Mouse (Mus musculus): Measurements from ENCODE around the gene Lrrc73. TPM values are rescaled to one million over a fixed set of nuclear protein-coding genes. Genes with fewer than 3 reads are reported as not detected.

Lrrc73 gene
- total RNA-seq, 4 experiments from 2014 or later: 0.12 to 0.14 TPM; not detected in 2

DNA sequence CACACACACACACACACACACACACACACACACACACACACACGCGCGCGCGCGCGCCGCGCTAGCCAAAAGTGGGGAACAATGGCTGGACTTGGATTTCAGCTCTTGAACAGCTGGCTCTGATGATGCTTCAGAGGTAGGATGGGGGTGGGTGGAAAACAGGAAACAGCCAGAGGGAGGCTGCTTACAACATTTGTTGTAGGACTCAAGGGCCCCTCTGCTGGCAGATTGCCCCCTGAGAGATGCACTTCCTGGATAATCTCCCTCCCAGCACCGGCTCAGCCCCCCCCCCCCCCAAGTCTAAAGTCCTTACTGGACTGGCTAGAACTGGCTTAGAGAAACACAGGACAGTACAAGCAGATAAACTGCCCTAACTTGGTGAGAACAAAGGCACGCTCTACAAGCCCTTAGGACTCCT lies 34.4 kb downstream of the Lrrc73 start:
- DNase-seq (ENCODE audit: low spot score): peak; percentile 74

- DNase-seq (ENCODE audit: low spot score): no peak
Observed at GRCm38 (mm10) chr17:46296601-46297000, 43.3 kb downstream of the Lrrc73 start.

DNA sequence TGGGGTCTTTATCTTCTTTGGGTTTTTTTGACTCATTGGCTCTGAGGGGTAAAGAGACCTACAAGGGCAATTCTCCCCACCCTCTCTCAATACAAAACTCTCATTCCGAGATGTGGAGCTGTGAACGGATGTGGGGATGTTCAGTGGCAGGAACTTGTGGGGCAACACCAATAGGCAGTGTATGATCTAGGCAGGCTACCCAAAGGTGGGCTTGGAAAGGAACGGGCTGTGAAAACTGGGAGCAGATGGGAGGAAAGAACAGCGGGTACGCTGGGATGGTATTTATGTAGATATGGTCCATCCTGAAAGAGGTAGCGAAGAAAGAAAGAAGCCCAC lies 43.7 kb downstream of the Lrrc73 start:
- DNase-seq (ENCODE audit: low spot score): no peak

DNA sequence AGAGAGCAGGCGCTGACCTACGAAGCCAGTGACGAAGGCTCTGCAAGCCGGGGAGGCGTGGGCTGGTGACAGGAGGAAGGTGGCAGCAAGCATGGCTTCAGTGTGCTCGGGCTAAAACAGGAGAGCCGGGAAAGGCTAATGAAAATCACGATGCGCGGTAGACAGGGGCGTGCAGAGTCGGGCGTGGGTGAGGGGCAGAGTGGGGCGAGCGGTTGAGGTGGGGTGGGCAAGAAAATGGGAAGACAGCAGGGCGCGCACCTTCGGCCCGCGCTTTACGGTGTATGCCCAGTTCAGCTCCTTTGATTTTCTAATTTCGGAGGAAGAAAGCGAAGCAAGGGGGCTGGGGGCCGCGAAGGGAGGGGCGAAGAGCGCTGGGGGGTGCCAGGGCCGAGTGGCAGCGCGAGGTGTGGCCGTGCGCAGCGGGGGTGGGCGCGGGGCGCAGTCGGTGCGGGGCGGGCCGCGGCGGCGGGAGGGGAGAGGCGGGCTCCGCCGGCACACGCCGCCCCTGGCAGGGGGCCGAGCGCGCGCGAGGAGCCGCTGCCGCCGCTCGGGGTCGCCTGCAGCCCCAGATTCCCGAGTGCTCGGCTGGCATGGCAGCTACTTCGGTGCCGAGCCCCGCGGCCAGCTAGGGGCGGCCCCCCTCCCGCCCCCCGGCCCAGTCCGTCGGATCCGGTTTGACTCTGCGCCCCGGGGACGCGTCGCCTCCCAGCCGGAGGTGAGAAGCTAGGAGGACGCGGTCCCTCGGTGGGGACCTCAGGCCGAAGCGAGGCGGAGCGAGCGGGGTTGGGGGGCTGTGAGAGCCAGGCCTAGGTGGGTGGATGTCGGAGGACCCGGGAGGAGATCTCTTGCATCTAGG lies 44.3 kb downstream of the Lrrc73 start, which contains the start of gene Dlk2:
TSS of gene Dlk2 (plus strand) at position 58 of the 856 bp plus-strand sequence.
- DNase-seq (ENCODE audit: low spot score): no peak

DNA sequence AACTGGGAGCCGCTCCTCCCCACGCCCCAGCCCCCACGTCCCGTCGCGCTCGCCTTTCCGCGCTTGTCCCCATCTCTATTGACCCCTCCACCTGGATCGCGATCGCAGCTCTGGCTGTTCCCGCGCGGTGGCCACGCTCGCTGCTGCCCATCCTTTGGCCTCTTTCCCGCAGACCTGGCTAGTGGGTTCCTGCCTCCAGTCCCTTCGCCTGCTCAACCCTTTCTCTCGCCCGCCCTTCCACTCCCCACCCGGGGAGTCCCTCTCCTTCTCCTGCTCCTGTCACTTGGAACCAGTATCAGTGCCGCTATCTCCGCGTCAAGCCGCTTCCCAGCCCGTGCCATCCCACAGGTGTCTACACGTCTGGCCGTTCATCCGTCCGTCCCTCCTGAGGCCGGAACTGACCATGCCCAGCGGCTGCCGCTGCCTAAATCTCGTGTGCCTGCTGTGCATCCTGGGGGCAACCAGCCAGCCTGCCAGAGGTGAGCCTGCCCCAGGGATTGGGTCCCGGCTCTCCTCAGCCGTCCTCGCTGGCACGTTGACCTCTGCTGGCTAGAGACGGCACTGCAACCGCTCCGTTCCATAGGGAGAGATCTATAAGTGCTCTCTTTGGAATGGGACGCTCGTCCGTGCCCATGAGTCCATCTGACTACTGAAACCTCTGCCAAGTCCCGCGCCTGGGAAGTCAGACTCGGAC lies 45.0 kb downstream of the Lrrc73 start:
- DNase-seq (ENCODE audit: low spot score): peak; percentile 76

DNA sequence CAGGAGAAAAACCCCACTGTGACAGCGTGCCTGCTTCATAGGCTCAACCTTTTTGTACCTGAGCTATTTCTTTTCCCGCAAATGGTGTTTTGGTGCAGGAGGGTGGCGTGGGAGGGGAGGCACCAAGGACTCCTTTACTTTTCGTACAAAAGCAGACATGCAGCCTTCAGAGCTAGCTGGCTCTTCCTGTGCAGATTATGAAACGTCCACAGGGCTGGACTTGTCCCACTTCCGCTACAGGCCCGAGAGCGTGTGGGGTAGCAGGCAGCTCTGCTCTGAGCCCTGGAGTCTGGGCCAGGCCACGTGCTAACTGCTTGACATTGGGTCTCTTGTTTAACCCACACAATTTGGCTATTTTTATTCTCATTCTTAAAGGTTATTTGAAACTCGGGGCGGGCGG lies 48.6 kb downstream of the Lrrc73 start:
- no peak for DNase-seq (ENCODE audit: low spot score)

DNA sequence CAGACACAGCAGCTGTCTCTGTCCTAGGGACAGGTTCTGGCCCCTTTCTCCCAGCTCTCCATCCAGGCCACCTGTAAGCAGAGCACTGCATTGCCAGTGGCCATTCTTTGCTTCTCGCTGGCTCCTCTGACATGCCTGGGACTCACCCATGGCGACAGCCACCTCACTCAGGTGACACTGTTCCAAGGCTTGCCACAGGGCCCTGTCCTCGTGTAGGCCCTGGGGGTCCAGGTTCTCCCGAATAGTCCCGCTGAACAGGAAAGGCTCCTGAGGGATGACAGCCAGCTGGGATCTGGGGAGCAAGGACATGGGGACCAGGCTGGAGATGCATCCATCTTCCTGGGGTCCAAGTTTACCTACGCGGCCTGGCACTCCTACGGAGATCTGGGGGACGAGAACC lies 50.9 kb downstream of the Lrrc73 start:
- DNase-seq (ENCODE audit: low spot score): no peak

Small RNA genes lying within 50 kb of the gene (microRNA-seq; reads per million reads assigned to microRNA genes)
- not detected for gene Mir693

Other genes starting within 250 kb of the Lrrc73 start
- gene Vegfa, start 221.2 kb upstream of the Lrrc73 start, total RNA-seq (2022): 100 to 1,000 TPM; 195 to 267 (median 235) TPM
- gene Mrps18a, start 142.5 kb upstream of the Lrrc73 start, total RNA-seq (2022): 100 to 1,000 TPM; 144 to 157 (median 149) TPM
- under 1 TPM; 0.57 to 0.97 (median 0.84) TPM for gene Rsph9, start 109.3 kb upstream of the Lrrc73 start, total RNA-seq (2022)
- gene Mad2l1bp, start 100.0 kb upstream of the Lrrc73 start, total RNA-seq (2022): 10 to 100 TPM; 19.2 to 27.4 (median 21.6) TPM
- 10 to 100 TPM; 55.8 to 74.5 (median 59.0) TPM for gene Gtpbp2, start 92.5 kb upstream of the Lrrc73 start, total RNA-seq (2022)
- 1 to 10 TPM; 7.2 to 9.0 (median 8.5) TPM for gene Polh, start 50.9 kb upstream of the Lrrc73 start, total RNA-seq (2022)
- 10 to 100 TPM; 20.0 to 23.2 (median 21.6) TPM for gene Xpo5, start 50.7 kb upstream of the Lrrc73 start, total RNA-seq (2022)
- 10 to 100 TPM; 20.4 to 25.6 (median 22.7) TPM for gene Polr1c, start 5.5 kb upstream of the Lrrc73 start, total RNA-seq (2022)
- 10 to 100 TPM; 82.2 to 91.1 (median 85.5) TPM for gene Yipf3, start 5.5 kb upstream of the Lrrc73 start, total RNA-seq (2022)
- gene Tjap1, start 29.5 kb downstream of the Lrrc73 start, total RNA-seq (2022): 10 to 100 TPM; 26.0 to 39.5 (median 35.6) TPM
- under 1 TPM in 2 of 4 experiments, not detected in 2; 0.14 to 0.53 TPM for gene Dlk2, start 43.9 kb downstream of the Lrrc73 start, total RNA-seq (2022)
- gene Abcc10, start 74.8 kb downstream of the Lrrc73 start, total RNA-seq (2022): 1 to 10 TPM; 3.2 to 5.2 (median 4.1) TPM
- 10 to 100 TPM; 15.2 to 21.6 (median 17.2) TPM for gene Zfp318, start 130.2 kb downstream of the Lrrc73 start, total RNA-seq (2022)
- gene Crip3, start 175.4 kb downstream of the Lrrc73 start, total RNA-seq (2022): 1 to 10 TPM in 1 of 4 experiments, under 1 TPM in 3; 0.54 to 1.0 (median 0.88) TPM
- gene Slc22a7, start 184.9 kb downstream of the Lrrc73 start, total RNA-seq (2022): not detected
- under 1 TPM; 0.11 to 0.41 (median 0.24) TPM for gene Ttbk1, start 234.1 kb downstream of the Lrrc73 start, total RNA-seq (2022)
- gene Dnph1, start 243.2 kb downstream of the Lrrc73 start, total RNA-seq (2022): 1 to 10 TPM; 1.7 to 2.2 (median 1.8) TPM